In the genomic region with DNA sequence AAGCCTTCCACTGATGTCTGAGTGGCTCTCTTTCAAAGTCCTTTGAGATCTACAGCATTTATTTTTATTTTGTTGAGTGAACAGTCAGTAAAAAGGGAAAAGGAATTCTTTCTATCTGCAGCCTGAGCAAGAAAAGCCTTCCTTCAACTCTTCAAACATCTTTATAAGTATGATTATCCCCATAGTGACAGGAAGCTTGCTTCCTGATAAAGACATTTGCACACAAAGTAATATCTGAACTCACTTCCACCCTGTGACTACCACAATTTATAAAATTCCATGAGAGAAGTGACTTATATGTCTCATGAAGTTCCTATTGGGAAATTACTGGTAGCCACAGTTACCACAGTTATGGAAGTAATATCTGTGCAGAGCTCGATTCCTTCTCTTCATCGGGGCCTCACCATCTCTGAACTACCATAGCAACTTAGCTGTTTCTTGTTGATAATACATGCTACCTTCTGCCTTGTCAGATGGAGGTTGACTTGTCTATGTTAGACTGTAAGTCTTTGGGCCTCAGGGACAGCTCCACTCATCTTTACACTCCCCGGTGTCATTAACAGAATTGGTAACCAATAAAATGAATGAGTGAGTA, we compare ENCODE assay signal across 24 mouse cellular contexts.
A peak's percentile ranks its signal among the peaks of the same experiment; 100 is the strongest.
DNase-seq lines count a peak whose midpoint lies in the region; ATAC-seq lines count a peak whose summit lies in the region.
"Had no signal": no experiment of that assay in that cellular context is flagged by ENCODE, and none has a peak within 500 bp of the region (broad histone marks: within the 10 kb centered on the region; RNA-seq: fewer than 3 reads in every experiment).

No protein-coding gene starts in this region.

- H3K4me1 ChIP-seq in heart, embryonic 13.5 days, result peaks cover 58% of the 10 kb centered on the region
- H3K4me1 ChIP-seq in heart, embryonic 16.5 days (ENCODE audit: control insufficient read depth, insufficient read depth, low read length), result peaks cover 38% of the 10 kb centered on the region
- H3K4me1 ChIP-seq in kidney, embryonic 15.5 days, result peaks cover 37% of the 10 kb centered on the region

- H3K36me3 ChIP-seq in heart, embryonic 13.5 days, result no peaks in the 10 kb centered on the region
- no peaks in the 10 kb centered on the region for H3K36me3 ChIP-seq in heart, embryonic 16.5 days (ENCODE audit: control insufficient read depth, insufficient read depth)
- no peaks in the 10 kb centered on the region for H3K36me3 ChIP-seq in kidney, embryonic 15.5 days
- H3K36me3 ChIP-seq: embryonic facial prominence, embryonic 10.5 days; embryonic facial prominence, embryonic 12.5 days; forebrain, embryonic 15.5 days; G1E had no signal

- no peak overlapping the region for H3K4me2 ChIP-seq in heart, embryonic 13.5 days
- H3K4me2 ChIP-seq in heart, embryonic 16.5 days (ENCODE audit: low read depth, low read length), result no peak overlapping the region
- no peak overlapping the region for H3K4me2 ChIP-seq in kidney, embryonic 15.5 days
- H3K4me2 ChIP-seq: embryonic facial prominence, embryonic 12.5 days; forebrain, embryonic 13.5 days; forebrain, embryonic 15.5 days had no signal

- ATAC-seq in heart, embryonic 13.5 days (ENCODE audit: extremely low read depth, insufficient number of reproducible peaks, low FRiP score, low TSS enrichment), result no peak
- ATAC-seq in heart, embryonic 16.5 days (replicated peaks; ENCODE audit: extremely low read depth, insufficient read depth, low FRiP score), result no peak
- no peak for ATAC-seq in kidney, embryonic 15.5 days (replicated peaks; ENCODE audit: low FRiP score)
- ATAC-seq in megakaryocyte-erythroid progenitor cell, adult 5-6 weeks (replicated peaks; ENCODE audit: low FRiP score, low TSS enrichment, poor library complexity, severe bottlenecking), result 0 out of 2 replicates have a peak, but pooled peaks have one; percentile 25
- ATAC-seq: CD4-positive, CD25-positive, alpha-beta regulatory T cell, adult 4 months; forebrain, embryonic 13.5 days; forebrain, embryonic 15.5 days had no signal

- H3K9me3 ChIP-seq in heart, embryonic 13.5 days, result no peaks in the 10 kb centered on the region
- no peaks in the 10 kb centered on the region for H3K9me3 ChIP-seq in heart, embryonic 16.5 days (replicated peaks; ENCODE audit: control insufficient read depth, low read length)
- no peaks in the 10 kb centered on the region for H3K9me3 ChIP-seq in kidney, embryonic 15.5 days (replicated peaks)
- H3K9me3 ChIP-seq: embryonic facial prominence, embryonic 10.5 days; embryonic facial prominence, embryonic 12.5 days; forebrain, embryonic 13.5 days; forebrain, embryonic 15.5 days; G1E had no signal

- peak overlapping the region; percentile 75 for H3K27ac ChIP-seq in heart, embryonic 13.5 days (replicated peaks)
- H3K27ac ChIP-seq in heart, embryonic 16.5 days (ENCODE audit: low read length), result peak overlapping the region; percentile 40
- H3K27ac ChIP-seq in kidney, embryonic 15.5 days, result 0 out of 2 replicates have a peak overlapping the region, but pooled peaks have one; percentile 1
- H3K27ac ChIP-seq: embryonic facial prominence, embryonic 10.5 days; embryonic facial prominence, embryonic 12.5 days; forebrain, embryonic 13.5 days; forebrain, embryonic 15.5 days had no signal

- no peaks in the 10 kb centered on the region for H3K27me3 ChIP-seq in heart, embryonic 13.5 days (replicated peaks)
- no peaks in the 10 kb centered on the region for H3K27me3 ChIP-seq in heart, embryonic 16.5 days (ENCODE audit: control insufficient read depth, insufficient read depth, low read length)
- H3K27me3 ChIP-seq in kidney, embryonic 15.5 days, result no peaks in the 10 kb centered on the region
- H3K27me3 ChIP-seq: CH12.LX; embryonic facial prominence, embryonic 12.5 days; forebrain, embryonic 13.5 days; forebrain, embryonic 15.5 days had no signal

- H3K9ac ChIP-seq in heart, embryonic 13.5 days, result no peak overlapping the region
- H3K9ac ChIP-seq in heart, embryonic 16.5 days (ENCODE audit: low read length), result no peak overlapping the region
- no peak overlapping the region for H3K9ac ChIP-seq in kidney, embryonic 15.5 days
- H3K9ac ChIP-seq: embryonic facial prominence, embryonic 12.5 days; forebrain, embryonic 13.5 days; forebrain, embryonic 15.5 days had no signal

- 76% methylated on average over 3 of the region's 3 CpGs for WGBS in heart, embryonic 13.5 days
- WGBS in heart, embryonic 16.5 days, result 87% methylated on average over 3 of the region's 3 CpGs
- 85% methylated on average over 3 of the region's 3 CpGs for WGBS in kidney, embryonic 15.5 days

- DNase-seq in heart, adult 18-20 months, result no peak
- DNase-seq in heart, adult 9 months (ENCODE audit: low spot score in 2 of 2), result no peak
- no peak for DNase-seq in kidney, postnatal 25 days
- DNase-seq in ovary, postnatal 36 days (ENCODE audit: low spot score), result no peak
- DNase-seq: adrenal gland, adult 2 months; adrenal gland, postnatal 10 days; adrenal gland, postnatal 25 days; B cell, adult 2 months; cerebellum, adult 11 months; cerebellum, adult 18-20 months; cerebellum, adult 8-10 months; cerebellum, postnatal 10 days; cerebellum, postnatal 25 days had no signal

- no peak overlapping the region for H3K4me3 ChIP-seq in heart, embryonic 13.5 days
- H3K4me3 ChIP-seq in heart, embryonic 16.5 days (ENCODE audit: low read length), result no peak overlapping the region
- no peak overlapping the region for H3K4me3 ChIP-seq in kidney, embryonic 15.5 days (replicated peaks)
- H3K4me3 ChIP-seq: embryonic facial prominence, embryonic 10.5 days; embryonic facial prominence, embryonic 12.5 days; forebrain, embryonic 13.5 days; forebrain, embryonic 15.5 days had no signal

Comparison
In these comparisons a context has a peak if more than half of its experiments do, and no peak if none do; other contexts are left out.
1. H3K27ac ChIP-seq: peak in every context shown above with its lines; median percentile 75 in heart, embryonic 13.5 days; 40 in heart, embryonic 16.5 days; 1 in kidney, embryonic 15.5 days.